Mouse (Mus musculus): ENCODE measurements around the gene Fthl17f. TPM values are rescaled to one million over a fixed set of nuclear protein-coding genes. Genes with fewer than 3 reads are reported as not detected.
"Not testable (repeated sequence)": the region's sequence is repeated elsewhere in the genome, so short reads cannot be mapped to it uniquely, and the experiment has no call there.

Gene Fthl17f
- not detected in 2 replicates for polyA plus RNA-seq (2014; fragmentation: Nextera tagmentation; extraction: Ambion mirVana)

GRCm38 (mm10) chrX:9062715-9063114, at the start of gene Fthl17f:
Fthl17f (plus strand) TSS chrX:9063015.
- not testable (repeated sequence) for H3K4me1 ChIP-seq (replicated peaks; ENCODE audit: control insufficient read depth, insufficient read depth, low read length); DNase-seq (ENCODE audit: low spot score); H3K27me3 ChIP-seq (ENCODE audit: control insufficient read depth, insufficient read depth, low read length); H3K9ac ChIP-seq (ENCODE audit: low read depth, low read length); H3K36me3 ChIP-seq (ENCODE audit: control insufficient read depth, insufficient read depth, low read length); ATAC-seq (ENCODE audit: low FRiP score); H3K4me3 ChIP-seq (ENCODE audit: low read depth, low read length); H3K4me2 ChIP-seq (replicated peaks; ENCODE audit: low read depth, low read length); H3K9me3 ChIP-seq (ENCODE audit: control insufficient read depth, low read length); H3K27ac ChIP-seq (ENCODE audit: low read depth, low read length)
- 94% methylated on average over 10 of the region's 11 CpGs for WGBS

DNA sequence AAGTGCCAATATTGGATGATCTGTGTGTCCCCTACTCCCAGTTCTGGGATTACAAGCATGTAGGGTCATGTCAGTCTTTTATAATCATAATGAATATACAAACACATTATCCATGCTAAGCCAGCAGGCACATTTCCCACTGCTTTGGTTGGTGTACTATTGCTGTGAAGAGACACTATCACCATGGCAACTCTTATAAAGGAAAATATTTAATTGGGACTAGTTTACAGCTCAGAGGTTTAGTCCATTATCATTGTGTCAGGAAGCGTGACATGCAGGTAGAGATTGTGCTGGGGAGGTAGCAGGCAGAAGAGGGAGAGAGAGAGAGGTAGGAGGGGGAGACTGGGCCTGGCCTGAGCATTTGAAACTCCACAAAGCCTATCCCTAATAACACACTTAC, 46.7 kb upstream of the Fthl17f start:
- ATAC-seq (ENCODE audit: low FRiP score) (no peak), DNase-seq (ENCODE audit: low spot score) (no peak)
- Histone ChIP-seq H3K27me3 (ENCODE audit: control insufficient read depth, insufficient read depth, low read length) (no peaks in the 10 kb centered on the region), H3K36me3 (ENCODE audit: control insufficient read depth, insufficient read depth, low read length) (no peaks in the 10 kb centered on the region), H3K9me3 (ENCODE audit: control insufficient read depth, low read length) (no peaks in the 10 kb centered on the region), H3K4me3 (ENCODE audit: low read depth, low read length) (no peak overlapping the region), H3K4me1 (replicated peaks; ENCODE audit: control insufficient read depth, insufficient read depth, low read length) (no peaks in the 10 kb centered on the region), H3K9ac (ENCODE audit: low read depth, low read length) (no peak overlapping the region), H3K4me2 (replicated peaks; ENCODE audit: low read depth, low read length) (no peak overlapping the region), H3K27ac (ENCODE audit: low read depth, low read length) (no peak overlapping the region)
- 29% methylated on average over 1 of the region's 1 CpGs for WGBS

DNA sequence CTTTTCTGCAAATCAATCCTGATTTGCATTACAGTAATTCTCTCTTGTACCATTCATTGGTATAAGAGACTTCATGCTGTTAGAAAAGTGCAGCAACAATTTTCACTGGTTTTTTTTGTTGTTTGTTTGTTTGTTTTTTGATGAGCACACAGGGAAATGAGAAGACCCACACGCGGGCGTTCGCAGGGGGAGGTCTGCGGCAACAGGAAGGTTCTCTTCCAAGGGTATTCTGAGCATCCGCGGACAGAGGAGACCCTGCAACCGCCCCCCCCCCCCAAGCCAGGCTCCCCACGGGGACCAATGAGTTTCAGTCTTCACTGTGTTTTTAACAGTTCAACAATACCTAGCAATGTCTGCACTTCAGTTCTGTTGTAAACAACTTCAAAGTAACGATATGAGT, 43.3 kb upstream of the Fthl17f start:
- ATAC-seq (ENCODE audit: low FRiP score) (no peak), DNase-seq (ENCODE audit: low spot score) (no peak)
- Histone ChIP-seq H3K4me1 (replicated peaks; ENCODE audit: control insufficient read depth, insufficient read depth, low read length) (no peaks in the 10 kb centered on the region), H3K27ac (ENCODE audit: low read depth, low read length) (no peak overlapping the region), H3K9me3 (ENCODE audit: control insufficient read depth, low read length) (no peaks in the 10 kb centered on the region), H3K4me2 (replicated peaks; ENCODE audit: low read depth, low read length) (no peak overlapping the region), H3K9ac (ENCODE audit: low read depth, low read length) (no peak overlapping the region), H3K27me3 (ENCODE audit: control insufficient read depth, insufficient read depth, low read length) (no peaks in the 10 kb centered on the region), H3K4me3 (ENCODE audit: low read depth, low read length) (no peak overlapping the region), H3K36me3 (ENCODE audit: control insufficient read depth, insufficient read depth, low read length) (no peaks in the 10 kb centered on the region)
- 60% methylated on average over 9 of the region's 10 CpGs for WGBS

DNA sequence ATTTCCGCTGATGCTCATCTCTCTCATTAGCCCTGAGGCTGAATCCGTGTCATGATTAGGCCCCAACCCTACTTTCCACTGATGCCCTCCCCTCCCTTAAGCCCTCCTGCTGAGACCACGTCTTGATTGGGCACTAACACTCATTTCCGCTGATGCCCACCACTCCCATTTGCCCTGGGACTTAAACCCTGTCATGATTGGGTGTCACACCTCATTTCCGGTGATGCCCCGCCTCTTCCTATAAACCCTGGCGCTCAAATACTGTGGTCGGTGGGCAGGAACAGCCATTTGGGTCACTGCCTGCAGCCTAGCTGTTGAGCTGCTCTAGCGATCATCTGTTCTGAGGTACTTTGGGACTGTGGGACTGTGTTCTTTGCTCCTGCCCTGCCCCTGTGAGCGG, 29.6 kb upstream of the Fthl17f start, which contains the start of gene Fthl17e:
Gene Fthl17e (plus strand): TSS at position 301 of the 400 bp plus-strand sequence.
- ATAC-seq (ENCODE audit: low FRiP score); H3K4me3 ChIP-seq (ENCODE audit: low read depth, low read length); H3K9ac ChIP-seq (ENCODE audit: low read depth, low read length); H3K27me3 ChIP-seq (ENCODE audit: control insufficient read depth, insufficient read depth, low read length); H3K4me1 ChIP-seq (replicated peaks; ENCODE audit: control insufficient read depth, insufficient read depth, low read length); H3K9me3 ChIP-seq (ENCODE audit: control insufficient read depth, low read length); H3K4me2 ChIP-seq (replicated peaks; ENCODE audit: low read depth, low read length); H3K36me3 ChIP-seq (ENCODE audit: control insufficient read depth, insufficient read depth, low read length); DNase-seq (ENCODE audit: low spot score); H3K27ac ChIP-seq (ENCODE audit: low read depth, low read length): not testable (repeated sequence)
- no CpG with 5 or more reads among the region's 10 CpGs for WGBS

- not testable (repeated sequence) for H3K27me3 ChIP-seq (ENCODE audit: control insufficient read depth, insufficient read depth, low read length); H3K9ac ChIP-seq (ENCODE audit: low read depth, low read length); ATAC-seq (ENCODE audit: low FRiP score); H3K4me1 ChIP-seq (replicated peaks; ENCODE audit: control insufficient read depth, insufficient read depth, low read length); H3K27ac ChIP-seq (ENCODE audit: low read depth, low read length); H3K36me3 ChIP-seq (ENCODE audit: control insufficient read depth, insufficient read depth, low read length); H3K9me3 ChIP-seq (ENCODE audit: control insufficient read depth, low read length); H3K4me2 ChIP-seq (replicated peaks; ENCODE audit: low read depth, low read length); DNase-seq (ENCODE audit: low spot score); H3K4me3 ChIP-seq (ENCODE audit: low read depth, low read length)
- 38% methylated on average over 3 of the region's 4 CpGs for WGBS
These were observed 21.2 kb upstream of the Fthl17f start for GRCm38 (mm10) chrX:9041611-9042010.

- not testable (repeated sequence) for DNase-seq (ENCODE audit: low spot score); H3K27ac ChIP-seq (ENCODE audit: low read depth, low read length); H3K4me2 ChIP-seq (replicated peaks; ENCODE audit: low read depth, low read length); H3K9ac ChIP-seq (ENCODE audit: low read depth, low read length); H3K27me3 ChIP-seq (ENCODE audit: control insufficient read depth, insufficient read depth, low read length); H3K9me3 ChIP-seq (ENCODE audit: control insufficient read depth, low read length); ATAC-seq (ENCODE audit: low FRiP score); H3K4me3 ChIP-seq (ENCODE audit: low read depth, low read length); H3K4me1 ChIP-seq (replicated peaks; ENCODE audit: control insufficient read depth, insufficient read depth, low read length); H3K36me3 ChIP-seq (ENCODE audit: control insufficient read depth, insufficient read depth, low read length)
- 33% methylated on average over 6 of the region's 9 CpGs for WGBS
These were observed 1.9 kb upstream of the Fthl17f start for GRCm38 (mm10) chrX:9060952-9061351.

DNA sequence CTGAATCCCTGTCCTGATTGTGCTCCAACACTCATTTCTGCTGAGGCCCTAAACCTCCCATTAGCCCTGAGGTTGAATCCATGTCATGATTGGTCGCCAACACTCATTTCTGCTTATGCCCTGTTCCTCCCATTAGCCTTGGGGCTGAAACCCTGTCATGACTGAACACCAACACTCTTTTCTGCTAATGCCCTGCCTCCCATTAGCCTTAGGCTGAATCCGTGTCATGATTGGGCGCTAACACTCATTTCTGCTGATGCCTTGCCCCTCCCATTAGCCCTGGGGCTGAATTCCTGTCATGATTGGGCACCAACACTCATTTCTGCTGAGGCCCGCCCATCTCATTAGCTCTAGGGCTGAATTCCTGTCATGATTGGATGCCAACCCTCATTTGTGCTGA, 714 bp upstream of the Fthl17f start:
- Histone ChIP-seq H3K4me3 (ENCODE audit: low read depth, low read length) (no peak overlapping the region), H3K4me2 (replicated peaks; ENCODE audit: low read depth, low read length) (no peak overlapping the region), H3K27ac (ENCODE audit: low read depth, low read length) (no peak overlapping the region), H3K9me3 (ENCODE audit: control insufficient read depth, low read length) (no peaks in the 10 kb centered on the region), H3K27me3 (ENCODE audit: control insufficient read depth, insufficient read depth, low read length) (no peaks in the 10 kb centered on the region), H3K9ac (ENCODE audit: low read depth, low read length) (no peak overlapping the region), H3K4me1 (replicated peaks; ENCODE audit: control insufficient read depth, insufficient read depth, low read length) (no peaks in the 10 kb centered on the region), H3K36me3 (ENCODE audit: control insufficient read depth, insufficient read depth, low read length) (no peaks in the 10 kb centered on the region)
- no peak for ATAC-seq (ENCODE audit: low FRiP score)
- 89% methylated on average over 4 of the region's 4 CpGs for WGBS
- DNase-seq (ENCODE audit: low spot score), result no peak

GRCm38 (mm10) chrX:9077699-9078098, 14.9 kb downstream of the Fthl17f start:
- H3K27me3 ChIP-seq (ENCODE audit: control insufficient read depth, insufficient read depth, low read length); ATAC-seq (ENCODE audit: low FRiP score); H3K9ac ChIP-seq (ENCODE audit: low read depth, low read length); H3K4me2 ChIP-seq (replicated peaks; ENCODE audit: low read depth, low read length); H3K36me3 ChIP-seq (ENCODE audit: control insufficient read depth, insufficient read depth, low read length); H3K27ac ChIP-seq (ENCODE audit: low read depth, low read length); H3K4me3 ChIP-seq (ENCODE audit: low read depth, low read length); H3K4me1 ChIP-seq (replicated peaks; ENCODE audit: control insufficient read depth, insufficient read depth, low read length); H3K9me3 ChIP-seq (ENCODE audit: control insufficient read depth, low read length): not testable (repeated sequence)
- 16% methylated on average over 6 of the region's 10 CpGs for WGBS
- DNase-seq (ENCODE audit: low spot score), result peak; percentile 27

GRCm38 (mm10) chrX:9095066-9095465, 32.3 kb downstream of the Fthl17f start:
- not testable (repeated sequence) for H3K4me3 ChIP-seq (ENCODE audit: low read depth, low read length); H3K27ac ChIP-seq (ENCODE audit: low read depth, low read length); ATAC-seq (ENCODE audit: low FRiP score); H3K9me3 ChIP-seq (ENCODE audit: control insufficient read depth, low read length); H3K9ac ChIP-seq (ENCODE audit: low read depth, low read length); H3K4me2 ChIP-seq (replicated peaks; ENCODE audit: low read depth, low read length); H3K36me3 ChIP-seq (ENCODE audit: control insufficient read depth, insufficient read depth, low read length); DNase-seq (ENCODE audit: low spot score); H3K27me3 ChIP-seq (ENCODE audit: control insufficient read depth, insufficient read depth, low read length); H3K4me1 ChIP-seq (replicated peaks; ENCODE audit: control insufficient read depth, insufficient read depth, low read length)

Data from hindbrain, embryonic 11.5 days (tissue).